Mouse (Mus musculus) c-Kit-positive CD71-positive TER-119-negative erythroid progenitor cells, embryonic 14.5 days (primary cell): ENCODE measurements at regions not wholly inside any gene's neighbourhood (a gene's known extent, or its start where the extent isn't known, plus 50 kb on each side); places are given as distances from the start of the nearest gene placed in this dataset.
A peak's percentile ranks its signal among the peaks of the same experiment; 100 is the strongest.

Experiments used
- DNase-seq: peaks from one replicate; pipeline ENCODE4 v3.0.0-alpha.2; 2013; ENCODE audit warnings: low read depth

GRCm38 (mm10) chr3:8310379-8311128 is 1299.3 kb downstream of the Zfp704 start:
- DNase-seq, result no peak

GRCm38 (mm10) chr3:8307296-8307695 is 1302.6 kb downstream of the Zfp704 start:
- DNase-seq, result no peak

GRCm38 (mm10) chr3:8304784-8305183 is 1305.1 kb downstream of the Zfp704 start:
- DNase-seq, result no peak

- no peak for DNase-seq
Observed at GRCm38 (mm10) chr3:8293036-8293435, 1316.8 kb downstream of the Zfp704 start.

GRCm38 (mm10) chr3:8289558-8289957 is 1320.3 kb downstream of the Zfp704 start:
- DNase-seq, result no peak

GRCm38 (mm10) chr3:8288437-8288836 is 1321.4 kb downstream of the Zfp704 start:
- DNase-seq, result no peak

- no peak for DNase-seq
Observed at GRCm38 (mm10) chr3:8284655-8285428, 1325.0 kb downstream of the Zfp704 start.

GRCm38 (mm10) chr3:8282411-8282810 is 1327.5 kb downstream of the Zfp704 start:
- no peak for DNase-seq

- DNase-seq, result no peak
Observed at GRCm38 (mm10) chr3:8276661-8277060, 1333.2 kb downstream of the Zfp704 start.

- no peak for DNase-seq
Observed at GRCm38 (mm10) chr3:8270935-8271298, 1339.0 kb downstream of the Zfp704 start.

- DNase-seq, result no peak
Observed at GRCm38 (mm10) chr3:8270009-8270934, 1339.6 kb downstream of the Zfp704 start.

- DNase-seq, result no peak
Observed at GRCm38 (mm10) chr3:8265783-8266182, 1344.1 kb downstream of the Zfp704 start.

- DNase-seq, result no peak
Observed at GRCm38 (mm10) chr3:8264366-8265033, 1345.4 kb downstream of the Zfp704 start.

- no peak for DNase-seq
Observed at GRCm38 (mm10) chr3:8257293-8257692, 1352.6 kb downstream of the Zfp704 start.

- no peak for DNase-seq
Observed at GRCm38 (mm10) chr3:8252311-8252710, 1357.6 kb downstream of the Zfp704 start.

GRCm38 (mm10) chr3:8248911-8249310 is 1361.0 kb downstream of the Zfp704 start:
- no peak for DNase-seq

- DNase-seq, result peak; percentile 9
Observed at GRCm38 (mm10) chr3:8245822-8246221, 1364.1 kb downstream of the Zfp704 start.

GRCm38 (mm10) chr3:8245195-8245789 is 1364.6 kb downstream of the Zfp704 start:
- peak; percentile 61 for DNase-seq

- DNase-seq, result peak; percentile 39
Observed at GRCm38 (mm10) chr3:8244526-8245194, 1365.2 kb downstream of the Zfp704 start.

- DNase-seq, result no peak
Observed at GRCm38 (mm10) chr3:8206623-8207404, 1403.1 kb downstream of the Zfp704 start.
